Mouse (Mus musculus) liver, embryonic 13.5 days (tissue): ENCODE data around the gene Ly6g6d. TPM values are rescaled to one million over a fixed set of nuclear protein-coding genes. Genes with fewer than 3 reads are reported as not detected.

Experiments
- ATAC-seq: fragments of 200-750 bp; cut with Nextera tagmentation; 2 replicates; pipeline ENCODE4 v1.8.0; 2017; ENCODE audit warnings: low read depth, mild to moderate bottlenecking, moderate number of reproducible peaks, moderate library complexity
- DNase-seq: peaks from one replicate; pipeline ENCODE4 v3.0.0; 2022
- H3K27ac ChIP-seq: fragments of 300-500 bp; sonication (generic); 2 replicates; pipeline ENCODE4 v1.5.1; 2015; ENCODE audit warnings: moderate library complexity, mild to moderate bottlenecking, inconsistent platforms
- H3K27me3 ChIP-seq: fragments of 300-500 bp; sonication (generic); 2 replicates; pipeline ENCODE4 v1.6.1; 2015; ENCODE audit warnings: mild to moderate bottlenecking, inconsistent platforms
- H3K36me3 ChIP-seq: fragments of 300-500 bp; sonication (generic); 2 replicates; pipeline ENCODE4 v1.6.1; 2015; ENCODE audit warnings: mild to moderate bottlenecking, inconsistent platforms
- H3K4me1 ChIP-seq: fragments of 300-500 bp; sonication (generic); replicated peaks from 2 replicates; pipeline ENCODE4 v1.6.1; 2015; ENCODE audit warnings: inconsistent platforms
- H3K4me2 ChIP-seq: fragments of 300-500 bp; sonication (generic); 2 replicates; pipeline ENCODE4 v1.6.1; 2015; ENCODE audit warnings: inconsistent platforms, mild to moderate bottlenecking, moderate library complexity
- H3K4me3 ChIP-seq: fragments of 300-500 bp; sonication (generic); replicated peaks from 2 replicates; pipeline ENCODE4 v1.5.1; 2015; ENCODE audit warnings: mild to moderate bottlenecking, inconsistent platforms
- H3K9ac ChIP-seq: fragments of 300-500 bp; sonication (generic); 2 replicates; pipeline ENCODE4 v1.6.1; 2015; ENCODE audit warnings: mild to moderate bottlenecking, inconsistent platforms
- H3K9me3 ChIP-seq: fragments of 300-500 bp; sonication (generic); replicated peaks from 2 replicates; pipeline ENCODE4 v1.6.1; 2016; ENCODE audit warnings: inconsistent platforms
- WGBS: fragments of 180-500 bp; shearing (Covaris S2); methylation state at CpG from one replicate; pipeline ENCODE4 v1.1.7; 2015; ENCODE audit not compliant: insufficient replicate concordance; 5-methylcytosine and 5-hydroxymethylcytosine counted together
- polyA plus RNA-seq: library from polyadenylated mRNA; unstranded; fragments of >200 nt; fragmentation: Nextera tagmentation; extraction: Ambion mirVana; gene quantifications from 2 replicates; pipeline ENCODE4 v1.2.1, GENCODE M21; 2015

Ly6g6d gene
- polyA plus RNA-seq, 1 experiment from 2014 or later: 0.47 TPM

- 83% methylated on average over 16 of the region's 16 CpGs for WGBS
- no peak for DNase-seq
- peaks cover 8% of the 10 kb centered on the region; the same call in 1 of the 2 replicates for H3K27me3 ChIP-seq
- peaks cover 46% of the 10 kb centered on the region for H3K4me1 ChIP-seq
- 0 out of 2 replicates have a peak overlapping the region, but pooled peaks have one; percentile 7 for H3K27ac ChIP-seq
- H3K4me2 ChIP-seq: no peak overlapping the region
- H3K9ac ChIP-seq: no peak overlapping the region
- ATAC-seq: no peak
- no peaks in the 10 kb centered on the region for H3K9me3 ChIP-seq
- H3K36me3 ChIP-seq: no peaks in the 10 kb centered on the region
- H3K4me3 ChIP-seq: no peak overlapping the region
These were observed 5.1 kb upstream of the Ly6g6d start for GRCm38 (mm10) chr17:35082841-35083576.

DNA sequence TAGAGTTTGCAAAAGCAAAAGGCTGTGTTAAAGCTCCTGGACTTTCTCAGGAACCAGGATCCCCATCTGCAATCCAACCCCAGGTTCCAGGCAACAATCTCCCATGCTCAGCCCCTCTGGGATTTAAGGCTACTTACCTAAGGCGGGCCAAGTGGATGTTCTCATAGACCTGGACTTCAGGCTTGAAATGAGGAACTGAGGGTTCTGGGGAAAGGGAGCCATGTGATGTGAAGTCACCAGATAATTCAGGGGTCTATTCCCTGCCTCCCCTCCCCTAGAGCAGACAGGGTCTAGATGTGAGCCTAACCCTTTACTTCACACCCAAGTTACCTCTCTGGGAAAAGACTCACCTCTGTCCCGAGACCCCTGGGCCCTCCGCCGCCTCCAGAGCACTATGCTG, 2.8 kb upstream of the Ly6g6d start:
- Histone ChIP-seq H3K4me3 (no peak overlapping the region), H3K4me2 (peak overlapping the region; percentile 73), H3K9me3 (no peaks in the 10 kb centered on the region), H3K27me3 (peaks cover 17% of the 10 kb centered on the region; the same call in 1 of the 2 replicates), H3K27ac (peak overlapping the region; percentile 88), H3K9ac (peak overlapping the region; percentile 64), H3K4me1 (peaks cover 62% of the 10 kb centered on the region), H3K36me3 (no peaks in the 10 kb centered on the region)
- WGBS: 81% methylated on average over 4 of the region's 4 CpGs
- ATAC-seq (no peak), DNase-seq (no peak)

GRCm38 (mm10) chr17:35080248-35080647, 2.4 kb upstream of the Ly6g6d start:
- peak overlapping the region; percentile 37 for H3K4me3 ChIP-seq
- H3K4me2 ChIP-seq: peak overlapping the region; percentile 73
- H3K9me3 ChIP-seq: no peaks in the 10 kb centered on the region
- 21% methylated on average over 6 of the region's 6 CpGs for WGBS
- DNase-seq (peak; percentile 22), ATAC-seq (peak; percentile 63)
- H3K27ac ChIP-seq: peak overlapping the region; percentile 88
- peaks cover 17% of the 10 kb centered on the region; the same call in 1 of the 2 replicates for H3K27me3 ChIP-seq
- H3K4me1 ChIP-seq: peaks cover 57% of the 10 kb centered on the region
- no peaks in the 10 kb centered on the region for H3K36me3 ChIP-seq
- peak overlapping the region; percentile 64 for H3K9ac ChIP-seq

GRCm38 (mm10) chr17:35079778-35080177, 1.9 kb upstream of the Ly6g6d start:
- peak overlapping the region; percentile 73 for H3K4me2 ChIP-seq
- no peaks in the 10 kb centered on the region for H3K36me3 ChIP-seq
- peak; percentile 98 for ATAC-seq
- DNase-seq: peak; percentile 77
- H3K9ac ChIP-seq: peak overlapping the region; percentile 64
- H3K4me3 ChIP-seq: peak overlapping the region; percentile 37
- peaks cover 17% of the 10 kb centered on the region; the same call in 1 of the 2 replicates for H3K27me3 ChIP-seq
- H3K9me3 ChIP-seq: no peaks in the 10 kb centered on the region
- WGBS: 10% methylated on average over 9 of the region's 9 CpGs
- H3K4me1 ChIP-seq: peaks cover 53% of the 10 kb centered on the region
- peak overlapping the region; percentile 88 for H3K27ac ChIP-seq

DNA sequence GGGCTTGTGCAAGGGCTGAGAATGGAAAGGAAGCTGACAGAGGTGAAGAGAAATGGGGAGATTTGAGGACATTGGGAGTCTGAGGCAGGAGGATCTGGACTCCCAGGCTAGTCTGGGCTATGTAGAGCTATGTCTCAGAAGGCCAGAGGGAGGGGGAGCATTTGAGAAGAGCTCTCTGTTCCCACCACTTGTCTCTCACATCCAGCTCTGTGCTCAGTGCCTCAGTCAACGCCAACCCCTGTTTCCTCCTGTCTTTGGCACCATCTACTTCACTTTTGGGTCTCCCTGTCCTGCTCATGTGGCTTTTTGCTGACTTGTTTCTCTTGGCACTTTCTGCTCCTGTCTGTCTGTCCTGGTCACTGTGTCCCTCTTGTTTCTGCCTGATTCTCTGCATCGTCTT, 580 bp downstream of the Ly6g6d start:
- H3K9ac ChIP-seq: no peak overlapping the region
- H3K9me3 ChIP-seq: no peaks in the 10 kb centered on the region
- peaks cover 56% of the 10 kb centered on the region for H3K4me1 ChIP-seq
- peak overlapping the region; percentile 32; the same call in 1 of the 2 replicates for H3K4me2 ChIP-seq
- ATAC-seq (no peak), DNase-seq (no peak)
- no peak overlapping the region for H3K4me3 ChIP-seq
- 27% methylated on average over 2 of the region's 2 CpGs for WGBS
- H3K36me3 ChIP-seq: no peaks in the 10 kb centered on the region
- peaks cover 31% of the 10 kb centered on the region for H3K27me3 ChIP-seq
- no peak overlapping the region for H3K27ac ChIP-seq

DNA sequence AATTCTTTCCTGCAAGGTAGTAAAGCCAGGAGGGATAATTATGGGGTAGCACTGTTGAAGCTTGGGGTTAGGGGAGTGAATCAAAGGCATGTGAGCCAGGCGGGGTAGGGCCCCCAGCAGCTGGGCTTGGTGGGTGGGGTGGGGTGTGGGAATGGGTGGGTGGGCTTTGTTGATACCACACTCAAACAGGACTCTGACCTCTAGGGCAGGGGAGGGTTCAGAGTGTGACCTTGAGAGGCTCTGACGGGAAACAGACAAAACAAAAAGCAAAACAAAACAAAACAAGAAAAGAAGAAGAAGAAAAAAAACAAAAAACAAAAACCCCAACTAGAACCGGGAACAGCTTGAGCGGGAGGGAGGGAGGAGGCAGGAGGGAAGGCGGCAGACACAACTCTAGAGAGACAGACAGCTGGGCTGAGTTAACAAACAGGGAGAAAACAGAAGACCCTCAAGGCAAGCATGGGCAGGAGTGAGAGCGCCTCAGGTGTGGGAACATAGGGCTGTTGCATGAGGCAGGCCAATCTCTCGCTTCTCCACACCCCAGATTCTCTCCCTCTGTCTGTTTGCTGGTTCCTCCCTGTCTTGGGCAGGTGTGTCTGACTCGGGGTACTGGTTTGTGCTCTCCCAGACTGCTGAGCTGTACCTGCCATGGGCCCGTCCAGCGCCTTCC, 1.2 kb downstream of the Ly6g6d start, which contains the start of gene Ly6g6e:
Gene Ly6g6e (plus strand): TSS at position 396 of the 670 bp plus-strand sequence.
- Histone ChIP-seq H3K4me2 (peak within 1 kb of the TSS; percentile 32), H3K4me1 (peaks cover 56% of the 10 kb centered on the region), H3K27me3 (peaks cover 35% of the 10 kb centered on the region), H3K9ac (0 out of 2 replicates have a peak within 1 kb of the TSS, but pooled peaks have one; percentile 28), H3K4me3 (no peak within 1 kb of the TSS; the same call in 1 of the 2 replicates), H3K9me3 (no peaks in the 10 kb centered on the region), H3K27ac (no peak within 1 kb of the TSS), H3K36me3 (no peaks in the 10 kb centered on the region)
- DNase-seq (no peak), ATAC-seq (no peak)
- whole genome bisulfite sequencing: 41% methylated on average over 10 of the region's 10 CpGs

DNA sequence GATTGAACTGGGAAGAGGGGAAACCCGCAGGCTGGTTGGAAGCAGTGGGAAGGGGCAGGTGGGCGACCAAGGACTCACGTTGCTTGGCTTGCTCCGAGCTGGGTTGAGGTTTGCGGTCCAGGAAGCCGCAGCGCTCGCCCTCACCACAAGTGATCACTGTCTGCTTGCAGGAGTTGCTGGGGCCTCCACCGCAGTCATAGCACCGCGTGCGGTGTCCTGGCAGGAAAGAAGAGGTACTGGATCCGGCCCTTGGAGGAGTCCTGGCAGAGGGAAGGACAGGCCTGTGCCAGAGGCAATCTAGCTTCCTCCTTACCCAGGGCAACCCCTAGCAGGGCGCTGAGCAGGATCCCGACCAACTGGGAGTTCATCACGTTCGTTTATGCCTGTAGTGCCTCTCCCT, 3.8 kb downstream of the Ly6g6d start:
- DNase-seq: no peak
- Histone ChIP-seq H3K36me3 (no peaks in the 10 kb centered on the region), H3K4me2 (no peak overlapping the region), H3K4me1 (peaks cover 41% of the 10 kb centered on the region), H3K9me3 (no peaks in the 10 kb centered on the region), H3K27me3 (peaks cover 45% of the 10 kb centered on the region), H3K27ac (no peak overlapping the region), H3K4me3 (no peak overlapping the region), H3K9ac (0 out of 2 replicates have a peak overlapping the region, but pooled peaks have one; percentile 6)
- no peak; the same call in 1 of the 2 replicates for ATAC-seq
- WGBS: 20% methylated on average over 17 of the region's 17 CpGs

GRCm38 (mm10) chr17:35071454-35071853, 6.4 kb downstream of the Ly6g6d start:
- Histone ChIP-seq H3K4me2 (no peak overlapping the region), H3K4me1 (peaks cover 23% of the 10 kb centered on the region), H3K4me3 (no peak overlapping the region), H3K9me3 (no peaks in the 10 kb centered on the region), H3K27ac (no peak overlapping the region), H3K9ac (no peak overlapping the region), H3K27me3 (peaks cover 54% of the 10 kb centered on the region), H3K36me3 (no peaks in the 10 kb centered on the region)
- no peak for ATAC-seq
- DNase-seq: no peak
- 71% methylated on average over 9 of the region's 9 CpGs for WGBS

DNA sequence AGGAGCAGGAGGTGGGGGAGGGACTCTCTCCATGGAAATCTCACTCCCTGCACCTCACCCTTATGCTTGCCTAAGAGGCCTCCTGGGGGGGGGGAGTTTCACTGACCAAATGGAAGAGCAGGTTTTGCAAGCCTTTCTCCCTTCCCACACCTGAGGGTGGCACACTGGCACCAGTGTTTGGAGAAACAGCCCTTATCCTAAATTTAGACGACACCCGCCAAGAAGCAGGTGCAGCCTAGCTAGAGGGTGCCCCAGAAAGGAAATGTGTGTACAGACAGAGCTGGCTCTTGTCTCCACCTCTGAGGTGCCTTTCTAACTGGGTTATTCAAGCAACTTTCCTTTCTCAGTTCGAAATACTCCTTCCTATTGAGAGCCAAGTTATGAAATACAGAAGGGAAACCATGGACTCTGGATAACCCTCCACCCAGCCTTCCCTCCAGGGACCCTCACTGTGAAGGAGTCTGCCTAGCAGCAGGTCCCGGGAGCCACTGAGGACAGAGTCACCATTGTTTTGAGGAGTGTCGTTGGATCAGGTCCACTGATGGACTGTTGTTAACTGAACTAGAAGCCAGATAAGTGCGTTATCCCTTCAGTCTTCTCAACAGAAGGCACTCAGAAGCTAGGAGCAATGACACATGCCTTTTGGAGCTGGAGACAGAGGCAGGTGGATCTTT, 7.2 kb downstream of the Ly6g6d start:
- Histone ChIP-seq H3K4me2 (no peak overlapping the region), H3K9me3 (no peaks in the 10 kb centered on the region), H3K27ac (no peak overlapping the region), H3K27me3 (peaks cover 62% of the 10 kb centered on the region), H3K4me3 (no peak overlapping the region), H3K4me1 (peaks cover 28% of the 10 kb centered on the region), H3K9ac (no peak overlapping the region), H3K36me3 (no peaks in the 10 kb centered on the region)
- 38% methylated on average over 6 of the region's 6 CpGs for WGBS
- DNase-seq (no peak), ATAC-seq (no peak)

- no peaks in the 10 kb centered on the region for H3K9me3 ChIP-seq
- no peak overlapping the region for H3K4me3 ChIP-seq
- H3K4me1 ChIP-seq: peaks cover 37% of the 10 kb centered on the region
- H3K36me3 ChIP-seq: no peaks in the 10 kb centered on the region
- H3K9ac ChIP-seq: no peak overlapping the region
- no peak overlapping the region for H3K4me2 ChIP-seq
- peaks cover 76% of the 10 kb centered on the region for H3K27me3 ChIP-seq
- 69% methylated on average over 17 of the region's 17 CpGs for WGBS
- DNase-seq (no peak), ATAC-seq (no peak)
- H3K27ac ChIP-seq: no peak overlapping the region
These were observed 9.5 kb downstream of the Ly6g6d start for GRCm38 (mm10) chr17:35068213-35068914.
